Mouse (Mus musculus) embryonic facial prominence, embryonic 14.5 days (tissue): ENCODE measurements at regions not wholly inside any gene's neighbourhood (a gene's known extent, or its start where the extent isn't known, plus 50 kb on each side); places are given as distances from the start of the nearest gene placed in this dataset.

Experiments
- ATAC-seq: fragments of 200-750 bp; cut with Nextera tagmentation; 2 replicates; pipeline ENCODE4 v1.8.0; 2017; ENCODE audit warnings: low read depth, moderate number of reproducible peaks, moderate TSS enrichment
- DNase-seq: peaks from one replicate; pipeline ENCODE4 v3.0.0-alpha.2; 2015; ENCODE audit warnings: low spot score
- H3K27ac ChIP-seq: fragments of 300-500 bp; sonication (generic); replicated peaks from 2 replicates; pipeline ENCODE4 v1.5.1; 2014; ENCODE audit warnings: low read depth, mild to moderate bottlenecking, low read length, moderate library complexity
- H3K27me3 ChIP-seq: fragments of 300-500 bp; sonication (generic); replicated peaks from 2 replicates; pipeline ENCODE4 v1.6.1; 2014; ENCODE audit warnings: low read length; ENCODE audit not compliant: control insufficient read depth, insufficient read depth
- H3K36me3 ChIP-seq: fragments of 300-500 bp; sonication (generic); 2 replicates; pipeline ENCODE4 v1.6.1; 2014; ENCODE audit warnings: low read length, mixed read lengths; ENCODE audit not compliant: control insufficient read depth, insufficient read depth
- H3K4me1 ChIP-seq: fragments of 300-500 bp; sonication (generic); 2 replicates; pipeline ENCODE4 v1.6.1; 2014; ENCODE audit warnings: antibody characterized with exemption, low read length; ENCODE audit not compliant: control insufficient read depth, insufficient read depth
- H3K4me2 ChIP-seq: fragments of 300-500 bp; sonication (generic); 2 replicates; pipeline ENCODE4 v1.6.1; 2014; ENCODE audit warnings: low read depth, mild to moderate bottlenecking, low read length, moderate library complexity, mixed read lengths
- H3K4me3 ChIP-seq: fragments of 300-500 bp; sonication (generic); 2 replicates; pipeline ENCODE4 v1.5.1; 2014; ENCODE audit warnings: low read depth, mild to moderate bottlenecking, low read length
- H3K9ac ChIP-seq: fragments of 300-500 bp; sonication (generic); 2 replicates; pipeline ENCODE4 v1.6.1; 2014; ENCODE audit warnings: low read depth, mild to moderate bottlenecking, low read length, moderate library complexity, mixed read lengths
- H3K9me3 ChIP-seq: fragments of 300-500 bp; sonication (generic); 2 replicates; pipeline ENCODE4 v1.6.1; 2016; ENCODE audit warnings: low read length; ENCODE audit not compliant: control insufficient read depth
- WGBS: fragments of 180-500 bp; shearing (Covaris S2); extraction: QIAGEN DNeasy Blood & Tissue Kit; methylation state at CpG from one replicate; pipeline ENCODE4 v1.1.7; 2014; 5-methylcytosine and 5-hydroxymethylcytosine counted together

DNA sequence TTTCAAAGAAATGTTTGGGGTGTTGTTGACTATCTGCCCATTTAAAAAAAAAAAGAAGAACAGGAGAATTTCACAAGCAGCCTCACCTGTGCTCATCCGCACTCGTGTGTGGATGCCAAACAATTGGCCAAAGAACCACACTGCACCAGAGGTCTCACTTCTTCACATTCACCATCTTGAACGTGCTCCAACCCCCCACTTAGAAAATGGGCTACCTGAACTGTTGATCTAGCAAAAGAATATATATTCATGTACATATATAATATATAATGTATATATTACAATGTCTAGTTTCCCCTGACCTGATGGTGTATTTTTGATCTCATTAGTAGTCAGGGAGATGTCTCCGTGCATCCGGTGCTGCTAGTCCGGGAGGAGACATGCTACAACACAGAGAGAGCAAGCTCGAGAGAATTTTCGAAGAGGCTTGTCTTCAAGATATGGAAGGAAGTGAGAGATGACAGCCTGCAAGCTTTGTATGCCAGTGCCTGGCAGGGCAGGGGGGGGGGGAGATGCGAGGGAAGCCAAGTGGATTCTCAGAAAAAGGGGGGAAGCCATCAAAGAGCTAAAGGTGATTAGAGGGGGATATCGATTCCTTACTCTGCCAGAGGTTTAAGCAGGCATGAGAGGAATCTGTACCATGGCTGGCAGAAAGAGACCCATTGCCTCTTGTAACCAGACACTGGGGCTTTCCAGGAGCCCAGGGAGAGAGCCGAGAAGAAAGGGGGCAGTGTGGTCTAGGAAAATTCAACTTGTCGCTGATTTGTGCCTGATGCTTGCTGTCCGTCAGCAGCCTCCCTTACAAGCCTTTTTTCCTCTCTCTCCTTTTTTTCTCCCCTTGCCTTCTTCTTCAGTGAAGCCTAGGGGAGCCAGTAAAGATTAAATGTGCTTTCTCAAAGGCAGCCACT is 417.9 kb upstream of the Ubash3b start:
- peak; percentile 66 for ATAC-seq
- 14% methylated on average over 12 of the region's 13 CpGs for WGBS
- H3K36me3 ChIP-seq = no peaks in the 10 kb centered on the region

DNA sequence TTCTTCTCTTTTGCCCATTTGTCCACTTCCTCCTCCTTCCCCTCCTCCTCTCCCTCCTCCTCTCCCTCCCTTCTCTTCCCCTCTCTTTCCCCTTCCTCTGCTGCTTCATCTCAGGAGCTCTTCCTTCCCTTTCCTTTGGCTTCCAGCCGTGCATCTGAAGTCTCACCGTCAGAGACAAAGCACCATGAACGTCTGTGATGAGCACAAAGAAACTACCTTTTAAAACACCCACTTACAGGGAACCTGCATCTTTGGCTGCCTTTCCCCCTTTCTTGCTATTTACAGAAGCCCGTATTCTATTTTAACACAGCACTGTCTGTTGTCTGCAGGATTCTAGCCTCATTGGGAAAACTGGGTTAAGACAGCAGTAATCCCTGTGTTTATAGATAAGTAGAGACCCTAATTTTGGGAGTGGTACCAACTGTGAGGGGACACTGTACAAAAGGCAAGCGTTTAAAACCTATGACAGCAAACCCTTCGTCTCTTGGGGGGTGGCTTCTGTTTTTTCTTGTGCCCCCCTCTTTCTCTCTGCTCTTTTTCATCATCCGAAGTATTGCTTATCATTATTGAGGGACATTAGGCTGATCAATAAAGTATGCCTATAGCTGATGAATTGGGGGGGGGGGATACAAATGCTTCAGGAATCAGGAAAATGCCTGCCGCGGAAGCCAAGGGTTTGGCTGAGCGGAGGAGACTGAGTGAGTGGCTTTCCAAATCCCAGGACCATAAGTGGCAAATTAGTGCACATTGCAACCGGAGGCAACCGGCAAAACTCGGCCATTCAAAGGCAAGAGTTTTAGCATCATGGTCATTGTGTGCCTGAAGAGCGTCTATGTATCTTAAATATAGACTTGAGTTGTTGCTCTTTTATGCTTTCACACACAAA is 417.0 kb upstream of the Ubash3b start:
- no peak for ATAC-seq
- 44% methylated on average over 14 of the region's 14 CpGs for WGBS
- Histone ChIP-seq H3K9me3 (no peaks in the 10 kb centered on the region), H3K4me3 (peak overlapping the region; percentile 77), H3K27me3 (no peaks in the 10 kb centered on the region), H3K27ac (peak overlapping the region; percentile 100), H3K4me2 (peak overlapping the region; percentile 73), H3K4me1 (peaks cover 27% of the 10 kb centered on the region), H3K36me3 (no peaks in the 10 kb centered on the region), H3K9ac (peak overlapping the region; percentile 96)
- no peak for DNase-seq

More for the DNA sequence above, 417.9 kb upstream of the Ubash3b start:
- Histone ChIP-seq H3K9ac (peak overlapping the region; percentile 96), H3K27ac (peak overlapping the region; percentile 100), H3K4me1 (peaks cover 27% of the 10 kb centered on the region), H3K9me3 (no peaks in the 10 kb centered on the region), H3K27me3 (no peaks in the 10 kb centered on the region), H3K4me2 (peak overlapping the region; percentile 73), H3K4me3 (peak overlapping the region; percentile 77)
- DNase-seq = peak; percentile 95

DNA sequence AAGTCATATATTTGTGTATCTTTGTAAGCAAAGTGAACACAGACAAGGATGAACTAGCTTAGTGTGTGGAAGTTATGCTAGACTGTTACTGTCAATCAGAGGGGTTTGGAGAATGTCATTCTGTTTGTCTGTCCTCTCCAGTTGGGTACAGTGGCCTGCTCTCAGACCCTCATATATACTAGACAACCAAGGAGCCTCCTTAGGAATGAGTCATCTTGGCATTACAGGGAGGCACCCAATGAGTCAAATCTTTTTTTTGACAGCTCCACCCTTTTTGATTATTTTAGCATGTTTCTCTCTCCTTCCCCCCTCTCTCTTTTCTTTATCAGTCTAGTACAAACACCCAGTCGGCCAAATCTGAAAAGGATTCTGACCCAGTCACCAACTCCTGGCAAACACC is 416.3 kb upstream of the Ubash3b start:
- WGBS = 40% methylated on average over 1 of the region's 1 CpGs
- 0 out of 2 replicates have a peak overlapping the region, but pooled peaks have one; percentile 100 for H3K27ac ChIP-seq
- H3K4me1 ChIP-seq = peaks cover 27% of the 10 kb centered on the region
- 0 out of 2 replicates have a peak overlapping the region, but pooled peaks have one; percentile 96 for H3K9ac ChIP-seq
- H3K9me3 ChIP-seq = no peaks in the 10 kb centered on the region
- no peak overlapping the region for H3K4me3 ChIP-seq
- H3K36me3 ChIP-seq = no peaks in the 10 kb centered on the region
- peak overlapping the region; percentile 73; the same call in 1 of the 2 replicates for H3K4me2 ChIP-seq
- DNase-seq = no peak
- no peaks in the 10 kb centered on the region for H3K27me3 ChIP-seq
- ATAC-seq = no peak

DNA sequence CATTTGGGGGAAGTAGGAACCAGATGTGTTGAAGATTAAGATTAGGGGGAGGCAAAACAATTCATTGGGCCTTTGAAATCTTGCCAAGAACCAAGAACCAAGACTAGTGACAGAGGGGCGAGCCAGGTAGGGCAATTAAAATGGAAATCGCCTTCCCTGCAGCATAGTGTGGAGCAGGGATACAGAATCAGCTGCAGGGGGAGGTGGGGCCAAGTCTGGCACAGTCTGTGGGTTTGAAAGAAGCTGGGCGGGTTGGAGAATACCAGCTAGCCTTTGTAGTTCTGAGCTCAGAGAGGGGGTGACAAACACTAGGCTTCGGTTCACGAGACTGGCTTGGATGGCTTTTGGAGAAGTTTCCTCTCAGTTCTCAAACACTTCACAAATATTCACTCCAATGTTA is 414.3 kb upstream of the Ubash3b start:
- DNase-seq (peak; percentile 51), ATAC-seq (no peak; the same call in 1 of the 2 replicates)
- Histone ChIP-seq H3K27me3 (no peaks in the 10 kb centered on the region), H3K4me3 (no peak overlapping the region), H3K27ac (peak overlapping the region; percentile 3; the same call in 1 of the 2 replicates), H3K36me3 (no peaks in the 10 kb centered on the region), H3K9ac (no peak overlapping the region), H3K9me3 (no peaks in the 10 kb centered on the region), H3K4me1 (peaks cover 27% of the 10 kb centered on the region), H3K4me2 (no peak overlapping the region)
- 35% methylated on average over 5 of the region's 5 CpGs for WGBS

DNA sequence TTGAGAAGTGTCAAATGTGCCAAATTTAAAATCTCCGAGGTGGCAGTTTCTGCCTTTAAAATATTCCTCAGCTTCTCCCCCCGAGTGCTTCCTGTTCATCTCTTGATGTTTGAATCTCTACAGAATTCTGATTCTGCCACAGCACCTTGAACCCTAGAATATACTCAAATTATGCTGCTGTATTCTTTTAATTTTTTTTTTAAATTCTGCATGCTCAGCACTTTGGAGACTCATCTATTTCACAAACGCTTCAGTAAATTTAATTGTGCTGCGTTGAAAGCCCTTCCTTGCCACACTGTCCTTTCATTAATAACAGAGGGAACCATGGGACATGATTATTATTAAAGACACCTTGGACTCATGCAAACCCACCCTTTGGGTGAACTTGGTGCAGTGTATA is 408.8 kb upstream of the Ubash3b start:
- DNase-seq (no peak), ATAC-seq (no peak)
- H3K9ac ChIP-seq = no peak overlapping the region
- 88% methylated on average over 4 of the region's 4 CpGs for WGBS
- no peaks in the 10 kb centered on the region for H3K27me3 ChIP-seq
- H3K27ac ChIP-seq = no peak overlapping the region
- H3K4me2 ChIP-seq = no peak overlapping the region
- no peaks in the 10 kb centered on the region for H3K4me1 ChIP-seq
- no peaks in the 10 kb centered on the region for H3K36me3 ChIP-seq
- no peak overlapping the region for H3K4me3 ChIP-seq
- no peaks in the 10 kb centered on the region for H3K9me3 ChIP-seq

DNA sequence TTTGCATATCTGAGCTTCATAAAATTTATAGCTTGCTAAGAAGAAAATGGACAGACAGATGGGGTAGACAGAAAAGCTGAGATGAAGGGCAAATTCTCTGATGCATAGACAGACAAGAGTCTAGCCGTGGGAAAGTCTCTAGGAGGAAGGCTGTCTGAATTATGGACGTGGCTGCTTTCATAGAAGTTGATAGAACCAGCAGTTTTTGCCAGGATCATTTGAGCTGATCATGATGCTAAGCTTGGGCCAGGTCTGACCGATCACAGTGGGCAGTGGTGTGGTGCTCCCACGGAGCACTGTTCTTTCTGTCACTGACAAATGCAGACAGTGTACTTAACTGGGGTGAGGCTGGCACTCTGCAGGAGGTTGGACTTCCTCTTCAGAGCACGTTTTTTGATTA is 405.0 kb upstream of the Ubash3b start:
- WGBS = 79% methylated on average over 5 of the region's 5 CpGs
- Histone ChIP-seq H3K4me1 (no peaks in the 10 kb centered on the region), H3K4me2 (no peak overlapping the region), H3K27me3 (no peaks in the 10 kb centered on the region), H3K9me3 (no peaks in the 10 kb centered on the region), H3K9ac (no peak overlapping the region), H3K36me3 (no peaks in the 10 kb centered on the region), H3K4me3 (no peak overlapping the region), H3K27ac (no peak overlapping the region)
- no peak for DNase-seq
- ATAC-seq = no peak

DNA sequence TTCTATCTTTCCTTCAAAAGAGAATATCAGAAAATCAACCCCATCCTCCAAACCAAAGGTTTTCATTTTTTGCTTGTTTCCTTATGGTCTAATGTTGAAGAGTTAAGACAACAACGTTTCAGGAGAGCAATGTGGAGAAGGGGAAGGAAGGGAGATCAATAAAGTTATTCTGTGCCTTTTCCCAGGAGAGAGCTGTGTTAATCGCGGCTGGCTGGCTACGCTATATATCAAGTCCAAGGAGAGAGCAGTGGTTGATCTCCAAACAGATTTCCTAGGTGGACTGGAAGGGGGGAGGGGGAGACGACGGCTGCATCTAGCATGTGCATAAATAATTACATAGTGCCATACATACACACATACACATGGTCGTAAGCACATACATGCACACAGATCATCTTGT is 404.3 kb upstream of the Ubash3b start:
- Histone ChIP-seq H3K9ac (no peak overlapping the region), H3K27ac (no peak overlapping the region), H3K9me3 (no peaks in the 10 kb centered on the region), H3K4me3 (no peak overlapping the region), H3K36me3 (no peaks in the 10 kb centered on the region), H3K27me3 (no peaks in the 10 kb centered on the region), H3K4me2 (no peak overlapping the region), H3K4me1 (no peaks in the 10 kb centered on the region)
- ATAC-seq (no peak), DNase-seq (no peak)
- WGBS = 79% methylated on average over 7 of the region's 7 CpGs

DNA sequence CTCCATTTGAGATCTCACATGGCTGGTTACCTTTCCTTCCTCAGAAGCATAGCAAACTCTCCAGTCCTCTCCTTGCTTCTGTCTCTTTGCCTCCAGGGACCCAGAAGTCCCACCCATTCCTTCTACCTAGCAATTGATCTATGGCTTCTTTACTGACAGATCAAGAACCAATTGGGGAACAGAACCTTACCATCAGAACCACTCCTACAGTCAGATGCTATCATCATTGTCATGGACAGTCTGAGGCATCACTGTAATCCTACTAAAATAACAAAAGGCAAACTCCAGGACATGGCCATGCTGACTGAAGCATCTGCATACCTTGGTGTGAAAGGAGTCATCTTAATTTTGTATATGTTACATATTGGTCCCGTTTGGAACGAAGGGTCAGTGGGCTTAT is 401.9 kb upstream of the Ubash3b start:
- Histone ChIP-seq H3K36me3 (no peaks in the 10 kb centered on the region), H3K9ac (no peak overlapping the region), H3K4me1 (no peaks in the 10 kb centered on the region), H3K9me3 (no peaks in the 10 kb centered on the region), H3K4me3 (no peak overlapping the region), H3K4me2 (no peak overlapping the region), H3K27me3 (no peaks in the 10 kb centered on the region), H3K27ac (no peak overlapping the region)
- 95% methylated on average over 2 of the region's 2 CpGs for WGBS
- no peak for DNase-seq
- ATAC-seq = no peak
